Mouse (Mus musculus) adrenal gland, postnatal 4 days (tissue): Measurements from ENCODE around the gene Rbm42. TPM values are rescaled to one million over a fixed set of nuclear protein-coding genes. Genes with fewer than 3 reads are reported as not detected.

Source experiments
- DNase-seq, 2 experiments: peaks; one replicate each; pipeline ENCODE4 v3.0.0; 2021 to 2022; ENCODE audit warnings: low spot score in 2 of 2, mixed read lengths in 2 of 2
- total RNA-seq, 2 experiments: library from RNA; stranded (reverse); gene quantifications; 2 replicates each; pipeline ENCODE4 v1.2.3; 2021

Gene Rbm42
- total RNA-seq, 2 experiments from 2014 or later = 89.2 to 89.5 TPM

DNA sequence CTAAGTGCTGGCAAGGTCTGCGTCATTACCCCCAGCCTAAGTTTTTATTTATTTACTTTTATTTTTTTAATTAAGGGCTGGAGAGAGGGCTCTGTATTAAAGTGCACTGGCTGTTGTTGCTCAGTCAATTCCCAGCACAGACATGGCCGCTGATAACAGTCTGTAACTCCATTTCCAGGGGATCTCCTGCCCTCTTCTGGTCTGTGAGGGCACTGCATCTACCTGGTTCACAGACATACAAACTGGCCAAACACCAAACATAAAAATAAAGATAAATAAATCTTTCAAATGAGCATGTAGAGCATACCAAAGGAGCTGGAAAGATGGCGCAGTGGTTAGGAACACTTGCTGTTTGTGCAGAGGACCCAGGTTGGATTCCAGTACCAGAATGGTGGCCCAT lies 30.9 kb downstream of the Rbm42 start:
- DNase-seq = no peak

GRCm38 (mm10) chr7:30618658-30619057 lies 31.5 kb downstream of the Rbm42 start:
- no peak for DNase-seq

GRCm38 (mm10) chr7:30615049-30615760 lies 34.9 kb downstream of the Rbm42 start:
- no peak for DNase-seq

DNA sequence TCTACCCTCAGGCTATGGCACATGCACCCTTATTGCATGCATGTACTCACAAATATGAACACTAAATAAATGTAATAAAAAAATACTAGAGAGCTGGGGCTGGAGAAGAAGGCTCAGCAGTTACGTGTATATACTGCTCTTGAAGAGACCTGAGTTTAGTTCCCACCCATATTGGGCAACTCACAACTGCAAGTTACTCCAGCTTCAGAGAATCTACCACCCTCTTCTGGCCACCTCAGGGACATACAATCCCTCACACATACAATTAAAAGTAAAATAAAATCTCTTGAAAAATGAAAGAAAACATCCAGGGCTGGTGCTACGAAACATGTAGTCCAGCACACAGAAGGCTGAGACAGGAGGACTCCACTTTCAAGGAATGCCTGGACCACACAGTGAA lies 35.7 kb downstream of the Rbm42 start:
- DNase-seq = no peak

DNA sequence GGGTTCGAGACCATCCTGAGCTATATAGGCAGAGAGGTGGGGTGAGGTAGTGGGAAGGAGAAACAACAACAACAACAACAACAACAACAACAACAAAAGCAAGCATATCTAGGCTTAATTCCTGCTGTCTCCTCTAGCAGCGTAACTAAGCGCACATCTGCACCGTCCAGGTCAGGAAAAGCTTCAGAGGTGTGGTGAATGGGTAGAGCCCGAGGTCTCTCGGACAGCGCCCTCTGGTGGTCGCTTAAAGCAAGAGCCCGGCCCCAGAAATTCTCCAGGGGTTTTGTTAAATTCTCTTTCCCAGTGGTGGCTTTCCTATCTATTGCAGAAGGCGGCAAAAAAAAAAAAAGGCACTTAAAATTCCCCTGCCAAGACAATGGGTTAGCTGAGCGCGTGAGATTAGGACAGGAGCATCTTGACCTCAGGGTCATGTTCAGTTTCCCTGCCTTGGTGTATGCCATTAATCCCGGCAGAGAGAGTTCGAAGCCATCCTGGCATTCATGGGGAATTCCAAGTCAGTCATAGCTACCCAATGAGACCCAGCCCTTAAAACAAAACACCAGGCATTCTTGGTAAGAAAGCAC lies 36.5 kb downstream of the Rbm42 start:
- peak in 1 of 2 experiments; percentile 33 for DNase-seq

DNA sequence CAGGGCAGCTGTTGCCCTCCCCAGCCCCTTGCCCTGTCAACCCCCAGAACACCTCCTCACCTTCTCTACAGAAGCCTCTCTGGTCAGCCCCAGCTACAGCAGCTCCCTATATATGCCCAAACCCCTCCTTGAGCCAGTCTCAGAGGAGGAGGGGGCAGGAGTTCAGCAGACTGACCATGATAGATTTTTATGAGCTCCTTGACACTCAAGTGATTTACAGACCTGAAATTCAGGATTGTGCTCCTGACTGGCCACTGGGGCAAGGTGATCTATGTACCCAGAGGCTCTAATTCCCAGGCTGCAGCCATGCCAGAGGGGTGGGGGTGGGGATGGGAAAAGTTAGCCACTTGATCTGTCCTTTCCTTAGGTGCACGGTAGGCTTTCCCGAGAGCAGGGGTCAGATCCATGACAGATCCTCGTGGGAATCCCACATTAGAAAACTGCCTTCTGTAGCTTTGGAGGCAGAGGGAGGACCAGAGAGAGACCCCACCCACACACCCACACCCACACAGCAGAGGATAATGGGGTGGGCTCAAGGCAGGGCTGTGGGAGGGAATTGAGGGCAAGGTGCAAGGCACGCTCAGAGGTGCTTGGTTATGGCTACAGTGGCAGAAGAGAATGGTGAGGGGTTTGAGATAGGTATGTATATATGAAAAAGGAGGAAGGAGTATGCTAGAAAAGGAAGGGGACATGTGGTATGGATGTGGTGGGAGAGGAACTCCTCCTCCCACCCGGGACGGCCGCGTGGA lies 37.3 kb downstream of the Rbm42 start, which contains the start of gene Upk1a:
Gene Upk1a (minus strand): TSS at position 194 of the 749 bp plus-strand sequence.
- DNase-seq = no peak

- DNase-seq = no peak
Measured at GRCm38 (mm10) chr7:30610043-30610442, 40.1 kb downstream of the Rbm42 start.

- no peak for DNase-seq
Measured at GRCm38 (mm10) chr7:30608476-30608875, 41.6 kb downstream of the Rbm42 start.

DNA sequence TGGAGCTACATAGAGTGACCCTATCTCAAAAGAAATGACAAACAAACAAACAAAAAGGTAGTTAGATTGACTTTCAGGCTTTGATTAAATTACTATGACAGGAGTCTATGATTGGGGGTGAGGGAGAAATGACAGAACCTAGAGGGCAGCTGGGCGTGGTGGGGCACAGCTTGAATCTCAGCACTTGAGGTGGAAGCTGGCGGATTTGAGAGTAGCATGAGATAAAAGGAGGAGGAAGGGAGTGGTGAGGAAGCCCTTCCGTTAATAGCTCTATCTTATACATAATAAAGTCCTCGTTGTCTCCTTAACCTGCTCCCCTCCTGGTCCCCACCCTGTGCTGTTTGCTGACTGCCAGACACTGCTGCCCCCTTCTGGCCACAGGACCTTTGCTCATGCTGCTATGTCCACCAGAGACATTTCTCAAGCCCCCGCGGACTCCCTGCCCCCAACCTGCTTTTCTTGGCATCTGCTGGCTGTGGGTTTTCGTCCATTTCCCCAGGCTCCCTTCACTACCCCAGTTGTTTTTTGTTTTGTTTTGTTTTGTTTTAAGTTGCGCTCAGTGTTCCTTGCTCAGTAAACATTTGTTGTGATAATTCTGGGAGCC lies 42.3 kb downstream of the Rbm42 start:
- no peak for DNase-seq

DNA sequence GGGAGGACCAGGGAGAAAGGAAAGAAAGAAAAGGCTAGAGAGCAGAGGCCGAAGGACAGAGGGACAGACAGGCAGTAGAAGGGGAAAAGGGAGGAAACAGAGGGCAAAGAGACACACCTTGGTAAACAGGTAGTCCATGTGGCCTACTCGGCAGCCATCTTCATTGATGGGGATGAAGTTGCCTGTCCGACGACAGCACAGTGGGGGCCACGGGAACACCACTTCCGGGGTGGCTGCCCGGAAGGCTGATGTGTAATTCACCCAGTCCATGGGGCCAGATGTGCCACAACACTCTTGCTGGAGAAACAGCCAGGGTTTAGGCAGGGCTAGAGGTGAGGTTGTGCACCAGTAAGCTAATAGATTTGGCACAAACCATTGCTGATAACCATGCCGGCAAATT lies 45.2 kb downstream of the Rbm42 start:
- no peak for DNase-seq

DNA sequence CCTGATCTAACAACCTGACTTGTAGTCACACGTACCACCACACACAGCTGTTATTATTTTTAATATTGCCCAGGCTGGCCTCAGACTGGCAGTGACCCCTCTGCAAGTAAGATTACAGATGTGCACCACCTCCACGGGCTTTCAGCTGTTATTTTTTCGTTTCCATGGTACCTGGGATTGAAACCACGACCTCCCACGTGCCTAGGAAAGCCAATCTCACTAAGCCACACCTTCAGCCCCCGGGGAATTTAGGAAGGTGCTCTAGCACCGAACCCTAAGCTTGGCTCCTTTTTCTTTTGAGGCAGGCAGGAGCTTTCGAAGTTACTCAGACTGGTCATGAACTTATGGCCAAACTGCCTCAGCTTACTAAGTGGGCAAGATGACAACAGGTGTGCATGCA lies 45.7 kb downstream of the Rbm42 start:
- DNase-seq = no peak

- DNase-seq = no peak
Measured at GRCm38 (mm10) chr7:30602583-30602982, 47.5 kb downstream of the Rbm42 start.

DNA sequence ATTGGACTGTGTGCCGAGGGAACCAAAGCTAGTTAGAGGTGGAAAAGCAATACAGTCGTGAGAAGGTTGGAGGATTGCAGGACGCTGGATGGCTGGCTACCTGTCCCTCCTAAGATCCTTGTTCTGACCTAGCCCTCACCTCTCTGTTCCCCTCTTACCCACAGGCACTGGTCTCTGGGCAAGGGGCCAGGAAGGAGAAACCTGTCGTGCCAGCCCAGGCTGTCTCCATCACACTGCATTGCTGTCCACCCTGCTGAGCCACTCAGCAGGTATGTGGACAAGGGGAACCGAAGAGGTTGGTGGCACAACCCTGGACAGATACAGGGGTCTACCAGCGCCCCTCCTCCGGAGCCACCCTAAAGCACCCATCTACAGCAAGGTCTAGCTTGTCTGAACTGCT lies 49.5 kb downstream of the Rbm42 start:
- DNase-seq = no peak

DNA sequence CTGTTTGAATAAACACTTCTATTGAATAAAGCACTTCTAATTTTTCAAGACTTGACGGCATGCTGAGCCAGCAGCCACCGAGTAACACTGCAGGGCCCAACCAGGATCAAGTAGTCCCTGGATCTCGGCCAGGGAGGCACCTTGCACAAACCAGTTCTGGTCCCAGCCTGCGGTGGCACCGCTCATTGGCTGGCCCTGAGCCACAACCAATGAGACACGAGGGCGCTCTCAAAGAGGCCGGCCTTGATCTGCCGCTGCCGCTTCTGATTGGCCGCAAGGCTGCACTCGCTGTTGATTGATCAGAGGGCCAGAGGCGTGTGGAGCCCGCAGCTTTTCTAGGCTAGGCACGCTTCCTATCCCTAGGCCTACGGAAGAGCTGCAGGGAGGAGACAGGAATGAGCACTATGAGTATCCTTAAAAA lies 50.2 kb downstream of the Rbm42 start:
- peak; percentile 70 to 80 for DNase-seq

GRCm38 (mm10) chr7:30598786-30599185 lies 51.3 kb downstream of the Rbm42 start, which contains the start of gene Zbtb32:
Gene Zbtb32, minus strand, starts transcription at chr7:30598909.
- no peak for DNase-seq

- no peak for DNase-seq
Measured at GRCm38 (mm10) chr7:30596811-30597210, 53.3 kb downstream of the Rbm42 start.

GRCm38 (mm10) chr7:30596093-30596492 lies 54.0 kb downstream of the Rbm42 start:
- DNase-seq = no peak

- DNase-seq = no peak
Measured at GRCm38 (mm10) chr7:30594510-30595024, 55.5 kb downstream of the Rbm42 start.

GRCm38 (mm10) chr7:30593579-30594509 lies 56.3 kb downstream of the Rbm42 start:
- DNase-seq = no peak

DNA sequence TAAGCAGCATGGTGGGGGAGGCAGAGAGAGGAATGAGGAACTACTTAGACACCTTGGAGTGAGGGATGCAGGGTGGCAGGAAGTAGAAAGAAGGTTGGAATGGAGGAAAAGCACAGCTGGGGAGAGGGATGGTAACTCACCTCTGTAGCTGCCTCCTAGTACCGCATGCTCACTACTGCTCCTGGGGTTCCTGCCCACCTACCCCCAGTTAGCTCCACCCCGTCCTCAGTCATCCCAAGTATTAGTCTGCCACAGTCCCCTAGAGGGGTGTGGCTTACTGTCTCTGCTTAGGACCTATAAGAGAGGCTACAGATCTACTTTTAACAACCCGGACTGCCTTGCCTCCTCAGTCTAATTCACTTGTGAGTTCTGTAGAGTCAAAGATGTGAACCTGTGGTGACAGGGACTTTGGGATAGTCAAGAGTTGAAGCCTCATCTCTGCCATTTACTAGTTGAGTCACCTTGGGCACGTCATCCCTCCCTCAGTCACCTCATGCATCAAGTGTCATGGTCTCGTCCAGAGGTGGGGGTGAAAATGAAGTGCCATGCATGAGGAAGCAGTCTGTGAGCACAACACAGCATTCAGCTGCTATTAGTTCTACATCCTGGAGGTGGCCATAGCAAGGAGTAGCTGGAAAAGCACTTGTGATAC lies 57.2 kb downstream of the Rbm42 start:
- DNase-seq = no peak
